Mouse (Mus musculus): ENCODE results near the gene Gm8453.
"Not testable (repeated sequence)": the region's sequence is repeated elsewhere in the genome, so short reads cannot be mapped to it uniquely, and the experiment has no call there.

Gene Gm8453

GRCm38 (mm10) chr7:22229384-22229783 lies at the start of gene Gm8453:
Gene Gm8453 (minus strand): TSS chr7:22229484.
- DNase-seq (ENCODE audit: low spot score): not testable (repeated sequence)

DNA sequence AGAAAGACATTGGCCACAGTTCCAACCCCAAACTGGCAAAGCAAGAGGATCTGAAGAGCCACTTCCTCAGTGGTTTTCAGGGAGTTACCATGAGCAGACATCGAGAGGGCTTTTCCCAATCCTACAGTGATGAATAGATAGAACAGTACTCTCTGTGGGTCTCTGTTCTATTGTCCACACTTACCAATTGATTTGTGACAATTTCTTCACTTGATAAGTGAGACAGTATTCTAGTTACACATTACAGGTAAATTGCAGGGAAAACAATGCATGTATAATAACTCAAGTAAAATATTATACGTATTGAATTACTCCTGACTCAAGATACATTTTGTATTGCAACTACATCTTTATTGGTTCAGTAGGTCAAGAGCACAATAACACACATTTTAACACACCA lies 28.1 kb downstream of the Gm8453 start, which contains the start of gene Gm8653:
Gene Gm8653 (minus strand): TSS at position 101 of the 400 bp plus-strand sequence.
- not testable (repeated sequence) for DNase-seq (ENCODE audit: low spot score)

- DNase-seq (ENCODE audit: low spot score): not testable (repeated sequence)
These were observed 40.2 kb downstream of the Gm8453 start, which contains the start of gene Vmn1r143 for GRCm38 (mm10) chr7:22189077-22189476. Gene Vmn1r143 (plus strand): TSS chr7:22189377.
